Mouse (Mus musculus) adipocyte (in vitro differentiated cells): ENCODE data around the gene Gm10324.
"Not testable (repeated sequence)": the region's sequence is repeated elsewhere in the genome, so short reads cannot be mapped to it uniquely, and the experiment has no call there.

Experiments
- DNase-seq: peaks from one replicate; pipeline ENCODE4 v3.0.0-alpha.2; 2016; ENCODE audit warnings: low spot score

Gm10324 gene

DNA sequence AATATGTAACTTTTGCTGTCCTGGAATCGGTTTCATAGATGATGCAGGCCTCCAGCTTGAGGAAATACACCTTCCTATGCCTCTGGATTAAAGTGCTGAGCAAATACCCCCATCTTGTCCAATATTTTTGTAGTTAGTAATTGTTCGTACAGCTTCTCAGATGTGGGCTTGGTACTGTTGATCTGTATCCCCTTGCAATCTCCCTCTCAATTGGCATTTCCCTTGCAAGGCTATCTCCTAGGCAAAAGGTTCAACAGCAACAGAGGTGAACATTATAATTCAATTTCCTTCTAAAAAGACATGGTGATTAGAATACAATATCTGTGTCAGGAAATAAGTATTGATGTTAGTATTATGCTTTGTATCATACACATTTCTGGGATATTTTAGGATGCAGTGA, at the start of gene Gm10324:
TSS of gene Gm10324 (plus strand) at position 301 of the 400 bp plus-strand sequence.
- not testable (repeated sequence) for DNase-seq
